Mouse (Mus musculus) spleen, adult 2 months (tissue): ENCODE data around the gene Spocd1. TPM values are rescaled to one million over a fixed set of nuclear protein-coding genes. Genes with fewer than 3 reads are reported as not detected.

Experiments used
- DNase-seq, 2 experiments: peaks; one replicate each; pipeline versions ENCODE4 v3.0.0 to v3.0.0-alpha.2; 2012 to 2021; ENCODE audit warnings: low spot score in 2 of 2, low read depth in 1 of 2
- H3K27ac ChIP-seq: fragments of 200-500 bp; 2 replicates; pipeline ENCODE4 v1.5.1; 2012; ENCODE audit warnings: low read length, inconsistent platforms; ENCODE audit not compliant: insufficient read depth
- H3K27me3 ChIP-seq: fragments of 200-500 bp; 2 replicates; pipeline ENCODE4 v1.6.1; 2012; ENCODE audit warnings: mild to moderate bottlenecking, moderate library complexity, low read length, inconsistent platforms; ENCODE audit not compliant: control insufficient read depth, insufficient read depth
- H3K36me3 ChIP-seq: fragments of 200-500 bp; 2 replicates; pipeline ENCODE4 v1.6.1; 2012; ENCODE audit warnings: mild to moderate bottlenecking, low read length, inconsistent platforms; ENCODE audit not compliant: control insufficient read depth, insufficient read depth
- H3K4me1 ChIP-seq: fragments of 200-500 bp; 2 replicates; pipeline ENCODE4 v1.6.1; 2011; ENCODE audit warnings: inconsistent platforms; ENCODE audit not compliant: control insufficient read depth, insufficient read depth, insufficient read length
- H3K4me3 ChIP-seq: fragments of 200-500 bp; 2 replicates; pipeline ENCODE4 v1.5.1; 2011; ENCODE audit warnings: mild to moderate bottlenecking, inconsistent platforms; ENCODE audit not compliant: insufficient read depth, insufficient read length; ENCODE audit errors: extremely low read depth
- CTCF ChIP-seq: fragments of 200-500 bp; IDR thresholded peaks from 2 replicates; pipeline ENCODE4 v1.5.1; 2011; ENCODE audit warnings: mild to moderate bottlenecking, inconsistent platforms; ENCODE audit not compliant: insufficient read depth, insufficient read length, insufficient replicate concordance; ENCODE audit errors: extremely low read depth
- POLR2A ChIP-seq: fragments of 200-500 bp; IDR thresholded peaks from 2 replicates; pipeline ENCODE4 v1.6.1; 2011; ENCODE audit warnings: low read depth, low read length, inconsistent platforms
- WGBS: fragments of 180-500 bp; shearing (Covaris S2); methylation state at CpG from one replicate; pipeline ENCODE4 v1.1.7; 2018; 5-methylcytosine and 5-hydroxymethylcytosine counted together
- polyA plus RNA-seq: library from polyadenylated mRNA; depleted of rRNA; stranded (reverse); fragments of >200 nt; gene quantifications from 2 replicates; pipeline ENCODE4 v1.2.3, GENCODE M21; 2012

The Spocd1 gene
- polyA plus RNA-seq, 1 experiment: 0.07 TPM

GRCm38 (mm10) chr4:129989925-129990324 lies 60.9 kb downstream of the Spocd1 start:
- no peak overlapping the region for H3K27ac ChIP-seq
- peaks cover 23% of the 10 kb centered on the region for H3K4me1 ChIP-seq
- no peaks in the 10 kb centered on the region for H3K36me3 ChIP-seq
- no peak for DNase-seq
- H3K4me3 ChIP-seq: no peak overlapping the region
- TF ChIP-seq CTCF: no peak
- TF ChIP-seq POLR2A: no peak
- H3K27me3 ChIP-seq: peaks cover 26% of the 10 kb centered on the region
- 89% methylated on average over 4 of the region's 4 CpGs for WGBS

GRCm38 (mm10) chr4:129992720-129993119 lies 63.7 kb downstream of the Spocd1 start:
- DNase-seq: no peak
- Histone ChIP-seq H3K27ac (no peak overlapping the region), H3K36me3 (no peaks in the 10 kb centered on the region), H3K4me3 (no peak overlapping the region), H3K4me1 (peaks cover 3% of the 10 kb centered on the region; the same call in 1 of the 2 replicates), H3K27me3 (peaks cover 6% of the 10 kb centered on the region)
- TF ChIP-seq CTCF (no peak), POLR2A (no peak)
- 85% methylated on average over 16 of the region's 16 CpGs for WGBS

DNA sequence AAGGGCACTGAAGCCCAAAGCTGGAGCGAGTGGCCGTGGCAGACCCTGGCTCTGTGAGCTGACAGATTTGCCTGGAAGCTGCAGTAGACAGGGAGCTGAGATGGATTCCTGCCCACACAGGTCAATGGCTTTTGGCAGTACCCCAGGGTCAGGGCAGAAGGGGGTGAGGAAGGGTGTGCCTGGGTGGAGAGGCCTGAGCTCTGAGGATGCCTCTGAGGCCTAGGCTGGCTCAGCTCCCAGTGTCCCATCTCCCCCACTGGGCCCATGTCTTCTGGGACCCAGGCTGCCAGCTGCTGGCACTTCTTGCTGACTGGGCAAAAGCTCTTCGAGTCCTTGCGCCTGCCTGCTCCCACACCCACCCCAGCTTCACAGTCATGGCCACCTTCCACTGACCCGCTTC lies 64.2 kb downstream of the Spocd1 start:
- TF ChIP-seq CTCF: no peak
- no peak for TF ChIP-seq POLR2A
- WGBS: 88% methylated on average over 5 of the region's 5 CpGs
- Histone ChIP-seq H3K27ac (no peak overlapping the region), H3K36me3 (no peaks in the 10 kb centered on the region), H3K4me1 (peaks cover under 1% of the 10 kb centered on the region; the same call in 1 of the 2 replicates), H3K4me3 (no peak overlapping the region), H3K27me3 (peaks cover 1% of the 10 kb centered on the region; the same call in 1 of the 2 replicates)
- DNase-seq: no peak

GRCm38 (mm10) chr4:129993944-129994695 lies 65.1 kb downstream of the Spocd1 start:
- Histone ChIP-seq H3K36me3 (no peaks in the 10 kb centered on the region), H3K4me3 (no peak overlapping the region), H3K27ac (no peak overlapping the region), H3K4me1 (no peaks in the 10 kb centered on the region), H3K27me3 (no peaks in the 10 kb centered on the region)
- 91% methylated on average over 16 of the region's 16 CpGs for WGBS
- DNase-seq: no peak
- TF ChIP-seq CTCF: no peak
- TF ChIP-seq POLR2A: no peak

DNA sequence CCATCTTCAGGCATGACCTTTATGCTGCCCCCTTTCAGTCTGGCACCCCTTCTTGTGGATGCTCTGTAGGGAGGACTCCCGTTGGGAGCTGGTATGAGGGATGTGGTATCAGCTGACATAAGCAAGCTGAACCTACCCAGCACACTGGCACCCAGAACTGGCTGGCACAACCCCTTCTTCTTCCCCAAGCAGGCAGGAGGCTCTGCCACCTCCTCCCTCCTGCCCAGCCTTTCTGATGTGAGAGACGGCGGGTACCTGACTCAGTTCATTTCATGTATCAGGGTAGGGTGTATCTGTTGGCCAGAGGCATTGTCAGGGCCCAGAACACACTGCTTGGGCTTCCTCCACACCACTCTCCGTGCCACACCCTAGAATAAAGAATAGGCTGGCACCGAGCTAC lies 65.7 kb downstream of the Spocd1 start:
- no peak for TF ChIP-seq CTCF
- no peak for TF ChIP-seq POLR2A
- Histone ChIP-seq H3K4me3 (no peak overlapping the region), H3K4me1 (no peaks in the 10 kb centered on the region), H3K27me3 (no peaks in the 10 kb centered on the region), H3K27ac (no peak overlapping the region), H3K36me3 (no peaks in the 10 kb centered on the region)
- no peak for DNase-seq
- WGBS: 79% methylated on average over 5 of the region's 5 CpGs

GRCm38 (mm10) chr4:129995255-129995654 lies 66.2 kb downstream of the Spocd1 start:
- 58% methylated on average over 8 of the region's 8 CpGs for WGBS
- H3K4me3 ChIP-seq: no peak overlapping the region
- H3K27me3 ChIP-seq: no peaks in the 10 kb centered on the region
- TF ChIP-seq CTCF: no peak
- H3K27ac ChIP-seq: no peak overlapping the region
- DNase-seq: no peak
- no peaks in the 10 kb centered on the region for H3K36me3 ChIP-seq
- H3K4me1 ChIP-seq: no peaks in the 10 kb centered on the region

DNA sequence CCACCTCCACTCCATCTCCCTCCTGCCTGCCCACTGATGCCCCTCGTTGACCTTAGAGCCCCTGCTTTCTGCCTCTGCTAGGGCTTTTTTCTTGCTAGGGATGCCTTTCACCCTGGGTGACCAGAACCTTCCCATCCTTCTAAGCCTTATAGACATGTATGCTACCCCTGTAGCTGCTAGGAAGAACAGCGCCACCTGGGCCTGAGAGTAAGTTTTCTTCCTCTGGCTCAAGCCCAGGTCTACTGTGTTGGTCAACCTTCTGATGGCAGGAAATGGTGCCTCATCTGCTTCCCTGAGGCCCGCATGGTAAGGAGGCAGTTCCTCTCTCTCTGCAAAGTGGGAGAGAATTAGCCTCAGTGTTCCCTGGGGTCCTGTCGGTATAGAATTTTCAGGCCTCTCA lies 67.0 kb downstream of the Spocd1 start:
- H3K27me3 ChIP-seq: no peaks in the 10 kb centered on the region
- TF ChIP-seq POLR2A: no peak
- no peak for TF ChIP-seq CTCF

More for the DNA sequence above, 67.0 kb downstream of the Spocd1 start:
- Histone ChIP-seq H3K27ac (no peak overlapping the region), H3K36me3 (no peaks in the 10 kb centered on the region), H3K4me1 (no peaks in the 10 kb centered on the region), H3K4me3 (no peak overlapping the region)
- 64% methylated on average over 4 of the region's 4 CpGs for WGBS
- DNase-seq: no peak
